Mouse (Mus musculus): ENCODE measurements around the gene Akr7a5. TPM values are rescaled to one million over a fixed set of nuclear protein-coding genes. Genes with fewer than 3 reads are reported as not detected.

Gene Akr7a5
- 139 and 141 TPM in 2 replicates for polyA plus RNA-seq (2014; fragmentation: Nextera tagmentation; extraction: Ambion mirVana)

DNA sequence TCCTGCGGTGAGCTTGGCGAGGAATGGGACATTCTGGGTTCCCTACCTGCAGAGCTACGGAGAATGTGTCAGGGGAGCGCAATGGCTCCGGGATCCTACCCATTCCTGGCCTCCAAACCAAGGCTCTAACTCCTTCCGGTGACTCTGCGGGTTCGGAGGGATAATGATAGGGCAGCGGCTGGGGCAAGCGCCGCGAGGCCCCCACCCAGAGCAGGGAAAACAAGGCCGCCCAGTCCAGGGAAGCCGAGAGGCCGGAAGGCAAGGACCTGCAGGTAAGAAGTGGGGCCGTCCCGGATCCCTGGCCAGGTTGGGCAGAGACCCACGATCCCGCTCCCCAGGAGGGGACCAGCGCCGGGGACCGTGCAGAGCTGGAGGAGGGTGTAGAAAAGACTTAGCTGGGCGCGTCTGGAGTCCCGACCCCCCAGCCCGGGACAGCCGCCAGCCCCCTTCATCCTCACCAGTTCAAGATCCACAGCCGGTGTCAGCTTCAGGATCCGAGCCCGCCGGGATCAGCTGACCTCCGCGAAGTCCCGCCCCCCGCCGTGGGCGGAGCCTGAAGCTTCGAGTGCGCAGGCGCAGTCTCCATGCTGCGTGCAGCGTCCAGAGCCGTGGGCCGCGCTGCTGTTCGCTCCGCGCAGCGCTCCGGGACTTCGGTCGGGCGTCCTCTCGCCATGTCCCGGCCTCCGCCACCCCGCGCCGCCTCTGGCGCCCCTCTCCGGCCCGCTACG lies at the start of gene Akr7a5, which contains the start of gene Pqlc2:
Gene Akr7a5, plus strand, starts transcription at position 574 of the 728 bp plus-strand sequence.
Gene Pqlc2, minus strand, starts transcription at position 538 of the 728 bp plus-strand sequence.
- peak; percentile 88 for ATAC-seq (ENCODE audit: low FRiP score, low TSS enrichment)
- Histone ChIP-seq H3K4me1 (ENCODE audit: control insufficient read depth, insufficient read depth, low read length) (peaks cover 13% of the 10 kb centered on the region), H3K27me3 (ENCODE audit: control insufficient read depth, insufficient read depth, low read length) (no peaks in the 10 kb centered on the region)

DNA sequence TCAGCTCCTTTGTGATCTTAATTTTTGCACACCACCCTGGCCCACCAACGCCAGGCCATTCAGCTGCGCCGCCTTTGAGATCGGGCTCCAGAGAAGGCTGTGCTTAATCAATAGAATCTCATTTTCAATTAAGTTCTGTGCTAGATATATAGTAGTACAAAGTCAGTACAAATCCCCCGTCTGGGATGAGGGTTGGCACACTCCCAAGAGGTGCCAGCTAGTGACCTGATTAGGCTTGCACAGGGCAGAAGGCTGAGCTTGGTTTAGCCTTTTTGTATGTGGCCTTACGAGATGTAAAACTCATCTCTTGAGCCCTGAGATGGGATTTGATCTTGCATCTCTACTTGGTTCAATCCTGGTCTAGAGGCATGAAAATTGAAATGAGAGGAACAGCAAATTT lies 47.6 kb upstream of the Akr7a5 start:
- 89% methylated on average over 6 of the region's 6 CpGs for WGBS
- 0 out of 2 replicates have a peak, but pooled peaks cover 5% of the 10 kb centered on the region for H3K4me1 ChIP-seq (ENCODE audit: control insufficient read depth, insufficient read depth, low read length)
- ATAC-seq (ENCODE audit: low FRiP score, low TSS enrichment): no peak
- H3K27me3 ChIP-seq (ENCODE audit: control insufficient read depth, insufficient read depth, low read length): no peaks in the 10 kb centered on the region
- peaks cover 69% of the 10 kb centered on the region for H3K36me3 ChIP-seq (ENCODE audit: control insufficient read depth, insufficient read depth, low read length)
- no peak overlapping the region for H3K27ac ChIP-seq (ENCODE audit: low read depth, low read length)
- no peak overlapping the region for H3K4me3 ChIP-seq (ENCODE audit: low read length)
- no peak overlapping the region for H3K9ac ChIP-seq (ENCODE audit: low read depth, low read length)
- H3K9me3 ChIP-seq (ENCODE audit: control insufficient read depth, low read length): no peaks in the 10 kb centered on the region
- H3K4me2 ChIP-seq (replicated peaks; ENCODE audit: low read depth, low read length): no peak overlapping the region

More for the DNA sequence above, at the start of gene Akr7a5, which contains the start of gene Pqlc2:
- H3K9me3 ChIP-seq (ENCODE audit: control insufficient read depth, low read length): no peaks in the 10 kb centered on the region
- peaks cover 16% of the 10 kb centered on the region for H3K36me3 ChIP-seq (ENCODE audit: control insufficient read depth, insufficient read depth, low read length)
- peak within 1 kb of the TSS; percentile 81 for H3K9ac ChIP-seq (ENCODE audit: low read depth, low read length)
- peak within 1 kb of the TSS; percentile 83 for H3K4me3 ChIP-seq (ENCODE audit: low read length)
- peak within 1 kb of the TSS; percentile 76 for H3K27ac ChIP-seq (ENCODE audit: low read depth, low read length)
- H3K4me2 ChIP-seq (replicated peaks; ENCODE audit: low read depth, low read length): peak within 1 kb of the TSS; percentile 95
- under 1% methylated on average over 62 of the region's 63 CpGs for WGBS

DNA sequence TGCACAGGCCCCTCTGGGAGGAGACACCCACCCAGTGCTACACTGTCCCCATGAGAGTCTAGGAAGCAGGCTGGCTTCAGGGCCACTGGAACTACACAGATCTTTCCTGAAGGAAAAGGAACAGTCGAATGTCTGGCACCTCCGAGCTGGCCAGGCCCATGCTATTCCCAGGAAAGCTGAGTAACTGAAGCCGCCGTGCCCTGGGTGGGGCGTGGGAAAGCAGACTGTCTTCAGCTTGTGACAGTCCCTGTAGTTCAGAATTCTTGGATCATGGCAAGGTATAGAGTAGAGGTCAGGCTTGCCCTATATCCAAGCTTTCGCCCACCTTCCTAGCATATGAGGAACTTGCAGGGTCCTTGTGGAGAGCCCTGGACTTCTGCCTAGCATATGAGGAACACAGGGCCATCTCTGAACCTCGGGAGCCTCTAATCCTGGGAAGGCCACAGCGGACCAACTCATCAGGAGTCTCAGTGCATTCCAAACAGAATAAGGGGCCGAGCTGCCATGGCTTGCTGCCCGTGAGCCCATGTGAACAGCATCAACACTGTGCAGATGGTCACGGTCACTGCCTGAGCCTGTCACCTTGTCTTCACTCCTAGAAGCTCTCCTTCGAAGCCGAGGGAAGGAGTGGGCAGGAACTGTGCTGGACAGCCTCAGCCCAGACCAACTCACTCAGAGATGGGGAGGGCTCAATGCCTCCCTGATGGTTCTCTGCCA lies 44.6 kb upstream of the Akr7a5 start:
- H3K9ac ChIP-seq (ENCODE audit: low read depth, low read length): no peak overlapping the region
- H3K27ac ChIP-seq (ENCODE audit: low read depth, low read length): no peak overlapping the region
- H3K36me3 ChIP-seq (ENCODE audit: control insufficient read depth, insufficient read depth, low read length): peaks cover 53% of the 10 kb centered on the region
- 78% methylated on average over 13 of the region's 13 CpGs for WGBS
- ATAC-seq (ENCODE audit: low FRiP score, low TSS enrichment): no peak
- H3K4me3 ChIP-seq (ENCODE audit: low read length): no peak overlapping the region
- H3K4me2 ChIP-seq (replicated peaks; ENCODE audit: low read depth, low read length): no peak overlapping the region
- 0 out of 2 replicates have a peak, but pooled peaks cover 5% of the 10 kb centered on the region for H3K4me1 ChIP-seq (ENCODE audit: control insufficient read depth, insufficient read depth, low read length)
- H3K9me3 ChIP-seq (ENCODE audit: control insufficient read depth, low read length): no peaks in the 10 kb centered on the region
- no peaks in the 10 kb centered on the region for H3K27me3 ChIP-seq (ENCODE audit: control insufficient read depth, insufficient read depth, low read length)

DNA sequence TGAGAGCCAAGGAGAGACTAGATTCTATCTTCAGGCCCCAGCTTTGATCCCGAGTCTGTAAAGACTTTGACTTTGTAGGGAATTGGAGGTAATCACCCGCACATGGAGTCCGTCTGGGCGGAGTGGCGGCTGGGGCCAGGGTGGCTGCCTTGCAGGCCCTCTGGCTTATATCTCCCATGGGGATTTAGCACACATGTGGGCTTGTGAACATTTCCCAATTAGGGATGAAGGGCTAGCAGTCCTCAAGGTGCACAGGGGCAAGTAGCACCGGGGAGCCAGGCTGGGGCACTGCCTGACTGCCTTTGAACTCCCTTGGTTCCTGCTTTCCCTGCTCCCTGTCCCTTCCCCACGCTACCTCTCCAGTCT lies 44.1 kb upstream of the Akr7a5 start:
- Histone ChIP-seq H3K27ac (ENCODE audit: low read depth, low read length) (no peak overlapping the region), H3K4me3 (ENCODE audit: low read length) (no peak overlapping the region), H3K27me3 (ENCODE audit: control insufficient read depth, insufficient read depth, low read length) (no peaks in the 10 kb centered on the region), H3K4me1 (ENCODE audit: control insufficient read depth, insufficient read depth, low read length) (0 out of 2 replicates have a peak, but pooled peaks cover 5% of the 10 kb centered on the region), H3K9me3 (ENCODE audit: control insufficient read depth, low read length) (no peaks in the 10 kb centered on the region), H3K36me3 (ENCODE audit: control insufficient read depth, insufficient read depth, low read length) (peaks cover 48% of the 10 kb centered on the region), H3K4me2 (replicated peaks; ENCODE audit: low read depth, low read length) (no peak overlapping the region), H3K9ac (ENCODE audit: low read depth, low read length) (no peak overlapping the region)
- WGBS: 68% methylated on average over 7 of the region's 7 CpGs
- ATAC-seq (ENCODE audit: low FRiP score, low TSS enrichment): no peak

DNA sequence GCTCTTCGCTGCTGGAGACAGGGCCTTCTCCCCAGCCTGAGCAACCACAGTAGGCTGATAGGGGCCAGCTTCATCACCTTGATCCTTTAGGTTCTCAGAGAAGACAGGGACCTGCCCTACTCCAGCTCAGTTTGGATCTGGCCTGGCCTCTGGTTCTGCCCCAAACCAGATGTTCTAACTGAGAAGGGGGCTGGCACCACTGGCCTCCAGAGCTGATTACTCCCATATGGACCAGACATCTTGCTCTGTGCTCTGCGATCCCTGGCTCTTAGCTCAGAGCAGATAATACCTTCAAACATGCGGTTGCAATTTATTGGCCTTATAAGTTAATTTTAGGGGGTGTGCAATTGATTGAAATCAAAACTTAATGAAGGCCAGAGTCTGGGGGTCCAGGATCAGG lies 43.2 kb upstream of the Akr7a5 start:
- no peaks in the 10 kb centered on the region for H3K9me3 ChIP-seq (ENCODE audit: control insufficient read depth, low read length)
- H3K27me3 ChIP-seq (ENCODE audit: control insufficient read depth, insufficient read depth, low read length): no peaks in the 10 kb centered on the region
- ATAC-seq (ENCODE audit: low FRiP score, low TSS enrichment): no peak
- H3K9ac ChIP-seq (ENCODE audit: low read depth, low read length): no peak overlapping the region
- no peak overlapping the region for H3K4me2 ChIP-seq (replicated peaks; ENCODE audit: low read depth, low read length)
- H3K4me1 ChIP-seq (ENCODE audit: control insufficient read depth, insufficient read depth, low read length): 0 out of 2 replicates have a peak, but pooled peaks cover 5% of the 10 kb centered on the region
- 90% methylated on average over 3 of the region's 3 CpGs for WGBS
- H3K27ac ChIP-seq (ENCODE audit: low read depth, low read length): no peak overlapping the region
- no peak overlapping the region for H3K4me3 ChIP-seq (ENCODE audit: low read length)
- peaks cover 45% of the 10 kb centered on the region for H3K36me3 ChIP-seq (ENCODE audit: control insufficient read depth, insufficient read depth, low read length)

DNA sequence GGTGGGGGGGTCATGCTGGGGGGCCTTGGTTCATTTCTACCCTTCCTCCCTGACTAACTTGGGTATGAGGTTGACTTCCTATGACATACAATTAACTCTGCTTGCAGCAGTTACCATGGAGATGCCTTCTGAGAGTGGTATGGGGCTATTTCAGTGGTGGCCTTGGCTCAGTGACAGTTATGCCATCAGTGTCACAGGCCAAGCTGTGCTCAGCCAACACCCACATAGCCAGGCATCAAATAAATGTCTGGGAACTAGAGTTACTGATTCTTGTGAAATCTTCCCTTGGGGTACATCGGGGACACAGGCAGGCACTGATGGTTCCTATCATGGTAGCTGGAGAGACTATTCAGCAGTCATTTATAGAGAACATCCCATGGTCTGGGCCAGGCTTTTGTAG lies 42.3 kb upstream of the Akr7a5 start:
- Histone ChIP-seq H3K9me3 (ENCODE audit: control insufficient read depth, low read length) (no peaks in the 10 kb centered on the region), H3K4me1 (ENCODE audit: control insufficient read depth, insufficient read depth, low read length) (0 out of 2 replicates have a peak, but pooled peaks cover 4% of the 10 kb centered on the region), H3K36me3 (ENCODE audit: control insufficient read depth, insufficient read depth, low read length) (peaks cover 38% of the 10 kb centered on the region), H3K9ac (ENCODE audit: low read depth, low read length) (no peak overlapping the region), H3K4me2 (replicated peaks; ENCODE audit: low read depth, low read length) (no peak overlapping the region), H3K4me3 (ENCODE audit: low read length) (no peak overlapping the region), H3K27ac (ENCODE audit: low read depth, low read length) (no peak overlapping the region), H3K27me3 (ENCODE audit: control insufficient read depth, insufficient read depth, low read length) (no peaks in the 10 kb centered on the region)
- 95% methylated on average over 1 of the region's 1 CpGs for WGBS
- no peak for ATAC-seq (ENCODE audit: low FRiP score, low TSS enrichment)

DNA sequence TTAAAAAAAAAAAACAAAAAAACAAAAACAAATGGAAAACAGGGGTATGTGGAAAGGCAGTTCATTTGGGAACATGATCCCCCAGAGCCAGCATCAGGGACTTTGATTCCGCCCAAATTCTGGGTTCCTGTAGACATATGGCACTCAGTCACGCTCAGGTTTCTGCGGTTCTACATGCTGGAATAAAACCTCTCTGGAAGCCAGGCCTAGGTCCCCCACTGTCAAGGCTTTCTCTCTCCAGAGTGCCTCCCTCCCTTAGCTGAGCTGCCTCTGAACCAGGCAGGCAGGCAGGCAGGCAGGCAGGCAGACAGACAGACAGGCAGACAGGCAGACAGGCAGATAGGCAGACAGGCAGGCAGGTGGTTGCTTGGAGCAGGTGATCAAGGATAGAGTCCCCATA lies 40.4 kb upstream of the Akr7a5 start:
- no peaks in the 10 kb centered on the region for H3K27me3 ChIP-seq (ENCODE audit: control insufficient read depth, insufficient read depth, low read length)
- no peaks in the 10 kb centered on the region for H3K4me1 ChIP-seq (ENCODE audit: control insufficient read depth, insufficient read depth, low read length)
- H3K4me2 ChIP-seq (replicated peaks; ENCODE audit: low read depth, low read length): no peak overlapping the region
- no peak overlapping the region for H3K27ac ChIP-seq (ENCODE audit: low read depth, low read length)
- H3K4me3 ChIP-seq (ENCODE audit: low read length): no peak overlapping the region
- 88% methylated on average over 3 of the region's 3 CpGs for WGBS
- H3K9ac ChIP-seq (ENCODE audit: low read depth, low read length): no peak overlapping the region
- no peak for ATAC-seq (ENCODE audit: low FRiP score, low TSS enrichment)
- H3K36me3 ChIP-seq (ENCODE audit: control insufficient read depth, insufficient read depth, low read length): peaks cover 37% of the 10 kb centered on the region
- no peaks in the 10 kb centered on the region for H3K9me3 ChIP-seq (ENCODE audit: control insufficient read depth, low read length)

DNA sequence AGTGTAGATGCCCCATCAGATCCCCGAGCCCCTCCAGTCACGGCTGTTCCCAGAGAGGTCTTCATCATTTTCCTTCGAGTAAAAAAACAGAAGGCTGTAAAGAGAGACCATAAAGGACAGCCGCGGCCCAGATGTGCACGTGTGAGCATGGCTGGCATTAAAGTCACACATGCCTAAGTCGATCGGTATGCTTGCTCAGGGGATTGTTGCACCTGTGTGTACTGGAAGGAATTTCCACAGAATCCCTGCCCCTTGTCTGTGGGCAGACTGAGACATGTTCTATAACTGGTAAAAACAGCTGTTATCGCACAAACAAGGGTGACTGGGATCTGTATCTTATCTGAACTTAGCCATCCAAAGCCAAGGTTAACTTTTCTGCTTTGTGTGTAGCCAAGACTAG lies 39.0 kb upstream of the Akr7a5 start:
- Histone ChIP-seq H3K36me3 (ENCODE audit: control insufficient read depth, insufficient read depth, low read length) (peaks cover 30% of the 10 kb centered on the region), H3K27me3 (ENCODE audit: control insufficient read depth, insufficient read depth, low read length) (no peaks in the 10 kb centered on the region), H3K4me3 (ENCODE audit: low read length) (no peak overlapping the region), H3K27ac (ENCODE audit: low read depth, low read length) (no peak overlapping the region), H3K4me2 (replicated peaks; ENCODE audit: low read depth, low read length) (no peak overlapping the region), H3K9ac (ENCODE audit: low read depth, low read length) (no peak overlapping the region), H3K9me3 (ENCODE audit: control insufficient read depth, low read length) (no peaks in the 10 kb centered on the region), H3K4me1 (ENCODE audit: control insufficient read depth, insufficient read depth, low read length) (no peaks in the 10 kb centered on the region)
- WGBS: 84% methylated on average over 9 of the region's 9 CpGs
- no peak for ATAC-seq (ENCODE audit: low FRiP score, low TSS enrichment)
